Mouse (Mus musculus): Measurements from ENCODE around the gene Dennd6a.

- TF ChIP-seq CTCF (IDR thresholded peaks at IDR 0.05; ENCODE audit: low read depth) (no peak), EP300 (optimal IDR thresholded peaks at IDR 0.05) (no peak)
Observed at GRCm38 (mm10) chr14:26547516-26548488, 25.9 kb upstream of the Dennd6a start.

Data from stomach, postnatal 0 days (tissue).